Mouse (Mus musculus) MEL (cell line): ENCODE data around the gene Tubgcp4. TPM values are rescaled to one million over a fixed set of nuclear protein-coding genes. Genes with fewer than 3 reads are reported as not detected.

Experiments used
- DNase-seq: peaks from one replicate; pipeline ENCODE4 v3.0.0; 2011; ENCODE audit warnings: low read depth, low spot score
- H3K27ac ChIP-seq: 2 replicates; pipeline ENCODE4 v1.5.1; 2012; ENCODE audit warnings: low read depth, mild to moderate bottlenecking, control low read depth, low read length, moderate library complexity; ENCODE audit not compliant: control insufficient read depth
- H3K27me3 ChIP-seq, 2 experiments: fragments of 150-350 bp in 1 of 2; sonication (generic) in 1 of 2; 2 replicates each; pipeline ENCODE4 v1.6.1; 2012; ENCODE audit warnings: low read length in 2 of 2, mild to moderate bottlenecking in 2 of 2, improper control_type of control experiment in 1 of 2, moderate library complexity in 1 of 2; ENCODE audit not compliant: insufficient read depth in 2 of 2, control insufficient read depth in 1 of 2
- H3K36me3 ChIP-seq, 2 experiments: 2 replicates each; pipeline ENCODE4 v1.6.1; 2012 to 2014; ENCODE audit warnings: low read length in 2 of 2, improper control_type of control experiment in 1 of 2, inconsistent platforms in 1 of 2, mild to moderate bottlenecking in 1 of 2; ENCODE audit not compliant: insufficient read depth in 2 of 2, control insufficient read depth in 1 of 2
- H3K4me1 ChIP-seq, 2 experiments: fragments of 150-350 bp in 1 of 2; sonication (generic) in 1 of 2; 2 replicates each; pipeline ENCODE4 v1.6.1; 2012; ENCODE audit warnings: low read length in 2 of 2, improper control_type of control experiment in 1 of 2, mild to moderate bottlenecking in 1 of 2; ENCODE audit not compliant: insufficient read depth in 2 of 2, control insufficient read depth in 1 of 2
- H3K4me3 ChIP-seq, 2 experiments: fragments of 150-350 bp in 1 of 2; sonication (generic) in 1 of 2; 2 replicates each; pipeline ENCODE4 v1.5.1; 2012; ENCODE audit warnings: low read depth in 2 of 2, low read length in 2 of 2, mild to moderate bottlenecking in 2 of 2, moderate library complexity in 2 of 2, control low read depth in 1 of 2, improper control_type of control experiment in 1 of 2; ENCODE audit not compliant: control insufficient read depth in 1 of 2, insufficient read depth in 1 of 2
- H3K79me2 ChIP-seq: 2 replicates; pipeline ENCODE4 v1.6.1; 2012; ENCODE audit warnings: mild to moderate bottlenecking, low read length, moderate library complexity; ENCODE audit not compliant: control insufficient read depth, poor library complexity, insufficient read depth
- H3K9ac ChIP-seq: 2 replicates; pipeline ENCODE4 v1.6.1; 2012; ENCODE audit warnings: low read depth, mild to moderate bottlenecking, control low read depth, low read length, moderate library complexity; ENCODE audit not compliant: control insufficient read depth, poor library complexity, severe bottlenecking
- H3K9me3 ChIP-seq: fragments of 150-350 bp; sonication (generic); replicated peaks from 2 replicates; pipeline ENCODE4 v1.6.1; 2012; ENCODE audit warnings: mild to moderate bottlenecking, low read length, improper control_type of control experiment, moderate library complexity; ENCODE audit not compliant: insufficient read depth
- CHD1 ChIP-seq: IDR thresholded peaks from 2 replicates; pipeline ENCODE4 v1.6.1; 2012; ENCODE audit warnings: low read depth, mild to moderate bottlenecking, inconsistent platforms, low read length, improper control_type of control experiment
- CHD2 ChIP-seq: IDR thresholded peaks from 2 replicates; pipeline ENCODE4 v1.6.1; 2011; ENCODE audit warnings: low read length, improper control_type of control experiment
- E2F4 ChIP-seq: IDR thresholded peaks from 2 replicates; pipeline ENCODE4 v1.6.1; 2011; ENCODE audit warnings: low read depth, low read length, improper control_type of control experiment, borderline replicate concordance
- ELF1 ChIP-seq: IDR thresholded peaks from 2 replicates; pipeline ENCODE4 v1.6.1; 2014; ENCODE audit warnings: low read depth, mild to moderate bottlenecking, inconsistent platforms, low read length, improper control_type of control experiment, moderate library complexity
- EP300 ChIP-seq, 2 experiments: IDR thresholded peaks; 2 replicates each; pipeline ENCODE4 v1.6.1; 2011; ENCODE audit warnings: improper control_type of control experiment in 2 of 2, low read length in 2 of 2, low read depth in 1 of 2, mild to moderate bottlenecking in 1 of 2
- ETS1 ChIP-seq: IDR thresholded peaks from 2 replicates; pipeline ENCODE4 v1.6.1; 2012; ENCODE audit warnings: low read depth, mild to moderate bottlenecking, inconsistent platforms, low read length, improper control_type of control experiment, moderate library complexity
- GABPA ChIP-seq: IDR thresholded peaks from 2 replicates; pipeline ENCODE4 v1.6.1; 2012; ENCODE audit warnings: low read depth, mild to moderate bottlenecking, inconsistent platforms, low read length, improper control_type of control experiment, moderate library complexity
- GATA1 ChIP-seq: IDR thresholded peaks from 2 replicates; pipeline ENCODE4 v1.6.1; 2011; ENCODE audit warnings: low read depth, low read length, improper control_type of control experiment
- HCFC1 ChIP-seq: IDR thresholded peaks from 2 replicates; pipeline ENCODE4 v1.6.1; 2012; ENCODE audit warnings: low read depth, mild to moderate bottlenecking, inconsistent platforms, low read length, improper control_type of control experiment, moderate library complexity
- JUND ChIP-seq: IDR thresholded peaks from 2 replicates; pipeline ENCODE4 v1.6.1; 2011; ENCODE audit warnings: low read depth, mild to moderate bottlenecking, improper control_type of control experiment, low read length
- MAX ChIP-seq: IDR thresholded peaks from 2 replicates; pipeline ENCODE4 v1.6.1; 2011; ENCODE audit warnings: low read length, improper control_type of control experiment
- MYB ChIP-seq: IDR thresholded peaks from 2 replicates; pipeline ENCODE4 v1.6.1; 2011; ENCODE audit warnings: mild to moderate bottlenecking, low read depth, low read length, improper control_type of control experiment
- MYC ChIP-seq: IDR thresholded peaks from 2 replicates; pipeline ENCODE4 v1.6.1; 2011; ENCODE audit warnings: low read depth, mild to moderate bottlenecking, low read length, improper control_type of control experiment, moderate library complexity
- NELFE ChIP-seq: IDR thresholded peaks from 2 replicates; pipeline ENCODE4 v1.6.1; 2011; ENCODE audit warnings: low read depth, low read length, improper control_type of control experiment
- POLR2AphosphoS2 ChIP-seq: IDR thresholded peaks from 2 replicates; pipeline ENCODE4 v1.6.1; 2011; ENCODE audit warnings: low read length, improper control_type of control experiment
- RCOR1 ChIP-seq: IDR thresholded peaks from 2 replicates; pipeline ENCODE4 v1.6.1; 2012; ENCODE audit warnings: low read depth, mild to moderate bottlenecking, inconsistent platforms, low read length, improper control_type of control experiment
- TAL1 ChIP-seq: IDR thresholded peaks from 2 replicates; pipeline ENCODE4 v1.6.1; 2012; ENCODE audit warnings: mild to moderate bottlenecking, inconsistent platforms, low read length, moderate library complexity, mixed read lengths
- TBP ChIP-seq: IDR thresholded peaks from 2 replicates; pipeline ENCODE4 v1.8.0; 2011; ENCODE audit warnings: low read depth, low read length, improper control_type of control experiment
- TCF12 ChIP-seq: IDR thresholded peaks from 2 replicates; pipeline ENCODE4 v1.6.1; 2014; ENCODE audit warnings: low read depth, mild to moderate bottlenecking, inconsistent platforms, low read length, improper control_type of control experiment, moderate library complexity
- UBTF ChIP-seq: IDR thresholded peaks from 2 replicates; pipeline ENCODE4 v1.6.1; 2012; ENCODE audit warnings: low read depth, mild to moderate bottlenecking, inconsistent platforms, low read length, improper control_type of control experiment, moderate library complexity, borderline replicate concordance; ENCODE audit not compliant: insufficient read depth
- USF2 ChIP-seq, 2 experiments: IDR thresholded peaks; 2 replicates each; pipeline ENCODE4 v1.6.1; 2011 to 2012; ENCODE audit warnings: improper control_type of control experiment in 2 of 2, low read length in 2 of 2, borderline replicate concordance in 1 of 2, inconsistent platforms in 1 of 2, low read depth in 1 of 2, mild to moderate bottlenecking in 1 of 2; ENCODE audit not compliant: insufficient read depth in 1 of 2
- ZKSCAN1 ChIP-seq: IDR thresholded peaks from 2 replicates; pipeline ENCODE4 v1.6.1; 2012; ENCODE audit warnings: low read depth, mild to moderate bottlenecking, inconsistent platforms, low read length, improper control_type of control experiment, moderate library complexity
- polyA plus RNA-seq, 2 experiments: library from polyadenylated mRNA; stranded (reverse) in 1 of 2; unstranded in 1 of 2; fragments of >175 nt in 1 of 2; fragments of >200 nt in 1 of 2; gene quantifications; 2 replicates each; pipeline versions ENCODE4 v1.2.1 to v1.2.4; 2012; ENCODE audit warnings: low replicate concordance in 2 of 2, low read depth in 1 of 2; ENCODE audit not compliant: insufficient read length in 2 of 2, insufficient read depth in 1 of 2, missing spikeins in 1 of 2
- total RNA-seq: library from RNA; depleted of rRNA; stranded (reverse); fragments of 300-350 nt; gene quantifications from 2 replicates; pipeline ENCODE4 v1.2.3, GENCODE M21; 2012

Tubgcp4 gene
- total and polyA plus RNA-seq, 3 experiments, result 31.3 to 38.9 TPM; not detected in 1

DNA sequence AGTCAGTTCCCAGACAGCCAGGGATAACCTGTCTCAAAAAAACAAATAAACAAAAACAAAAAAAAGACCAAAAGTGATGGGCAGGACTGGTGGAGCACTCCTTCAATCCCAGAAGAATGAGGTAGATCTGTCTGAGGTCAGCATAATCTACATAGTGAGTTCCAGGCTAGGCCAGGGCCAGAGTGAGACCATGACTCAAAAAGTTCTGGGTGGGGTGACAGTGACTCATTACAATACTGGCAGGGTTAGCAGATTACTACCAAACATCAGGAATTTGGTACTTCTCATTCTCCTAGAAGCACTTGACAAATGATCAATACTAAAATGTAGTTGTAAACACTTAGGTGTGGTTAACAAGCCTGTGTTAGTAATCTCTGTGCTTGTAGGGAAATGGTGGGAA is 49.5 kb downstream of the Tubgcp4 start:
- Histone ChIP-seq H3K79me2 (no peaks in the 10 kb centered on the region), H3K27ac (no peak overlapping the region), H3K4me1 (no peaks in the 10 kb centered on the region), H3K9ac (no peak overlapping the region), H3K36me3 (no peaks in the 10 kb centered on the region), H3K4me3 (no peak overlapping the region), H3K27me3 (no peaks in the 10 kb centered on the region), H3K9me3 (no peaks in the 10 kb centered on the region)
- no peak for DNase-seq
- TF ChIP-seq HCFC1 (no peak), TBP (no peak), ELF1 (no peak)

DNA sequence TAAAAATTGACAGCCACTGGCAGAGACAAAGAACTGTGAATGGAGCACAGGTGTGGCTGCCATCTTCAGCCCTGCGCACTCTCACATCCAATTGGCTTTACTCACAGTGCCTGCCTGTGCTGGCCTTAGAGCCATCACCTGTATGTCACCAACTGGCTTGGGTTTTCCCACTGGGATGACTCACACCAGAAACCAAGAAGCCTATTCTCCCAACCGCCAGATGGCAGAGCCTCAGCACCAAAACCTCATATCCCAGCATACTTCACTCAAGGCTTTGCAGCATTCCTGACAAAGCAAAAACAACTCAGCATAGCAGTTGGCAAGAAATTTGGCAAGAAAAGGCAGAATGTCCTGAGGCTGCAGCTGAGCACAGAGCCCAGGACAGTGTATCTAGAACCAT is 52.6 kb downstream of the Tubgcp4 start:
- Histone ChIP-seq H3K27me3 (no peaks in the 10 kb centered on the region), H3K9me3 (no peaks in the 10 kb centered on the region), H3K4me1 (peaks cover 0 to 3% of the 10 kb centered on the region in 2 experiments; a peak in 2 of 4 replicates), H3K79me2 (no peaks in the 10 kb centered on the region), H3K27ac (no peak overlapping the region), H3K36me3 (peaks cover 4 to 5% of the 10 kb centered on the region in 2 experiments), H3K4me3 (no peak overlapping the region), H3K9ac (no peak overlapping the region)
- DNase-seq, result no peak
- TF ChIP-seq E2F4, result no peak

DNA sequence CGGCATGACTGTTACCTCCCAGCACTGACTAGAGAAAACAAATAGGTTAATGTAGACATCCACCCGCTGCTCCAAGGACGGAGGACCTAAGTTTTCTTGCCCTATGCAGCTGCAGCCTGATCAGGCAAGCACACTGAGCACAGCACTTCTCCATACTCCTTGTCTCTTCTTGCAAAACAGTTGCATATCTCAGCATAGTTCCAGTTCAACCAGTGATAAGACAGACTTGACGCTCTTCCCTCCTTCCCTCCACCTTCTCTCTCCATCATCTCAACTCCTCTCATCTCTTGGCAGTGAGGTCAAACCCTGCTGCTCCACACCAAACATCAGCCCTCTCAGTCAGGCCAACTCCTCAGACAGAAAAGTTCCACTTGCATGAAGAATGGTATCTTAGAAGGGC is 57.7 kb downstream of the Tubgcp4 start:
- H3K4me1 ChIP-seq, result peaks cover 3 to 7% of the 10 kb centered on the region in 2 experiments; a peak in 2 of 4 replicates
- H3K27ac ChIP-seq, result no peak overlapping the region
- peak; percentile 63 for DNase-seq
- TF ChIP-seq POLR2AphosphoS2 (no peak), ZKSCAN1 (no peak), MYC (no peak), ELF1 (no peak), CHD2 (no peak), GATA1 (peak; percentile 91), HCFC1 (no peak), MAX (peak; percentile 69), USF2 (IDR thresholded peaks at IDR 0.05; ENCODE audit: borderline replicate concordance in 1 of 2, insufficient read depth in 1 of 2, low read depth in 1 of 2, low read length in 2 of 2) (no peak), NELFE (no peak), ETS1 (peak; percentile 47; the same call in 1 of the 2 replicates), CHD1 (no peak), MYB (no peak), TCF12 (peak; percentile 67), TAL1 (0 out of 2 replicates have a peak, but pooled peaks have one; percentile 19), EP300 (IDR thresholded peaks at IDR 0.05; ENCODE audit: low read depth in 1 of 2, low read length in 2 of 2) (peak; percentile 69 to 79), GABPA (no peak), JUND (no peak), UBTF (no peak), RCOR1 (peak; percentile 54; the same call in 1 of the 2 replicates)
- TF ChIP-seq, all 39 proteins: peak for 7
- Histone ChIP-seq H3K27me3 (no peaks in the 10 kb centered on the region), H3K9ac (no peak overlapping the region), H3K4me3 (no peak overlapping the region), H3K79me2 (no peaks in the 10 kb centered on the region), H3K9me3 (no peaks in the 10 kb centered on the region), H3K36me3 (peaks cover 5 to 10% of the 10 kb centered on the region in 2 experiments)
